Mouse (Mus musculus): ENCODE measurements around the gene Colgalt2. TPM values are rescaled to one million over a fixed set of nuclear protein-coding genes. Genes with fewer than 3 reads are reported as not detected.
"Not testable (repeated sequence)": the region's sequence is repeated elsewhere in the genome, so short reads cannot be mapped to it uniquely, and the experiment has no call there.

Gene Colgalt2
- polyA plus RNA-seq, 1 experiment = not detected

DNA sequence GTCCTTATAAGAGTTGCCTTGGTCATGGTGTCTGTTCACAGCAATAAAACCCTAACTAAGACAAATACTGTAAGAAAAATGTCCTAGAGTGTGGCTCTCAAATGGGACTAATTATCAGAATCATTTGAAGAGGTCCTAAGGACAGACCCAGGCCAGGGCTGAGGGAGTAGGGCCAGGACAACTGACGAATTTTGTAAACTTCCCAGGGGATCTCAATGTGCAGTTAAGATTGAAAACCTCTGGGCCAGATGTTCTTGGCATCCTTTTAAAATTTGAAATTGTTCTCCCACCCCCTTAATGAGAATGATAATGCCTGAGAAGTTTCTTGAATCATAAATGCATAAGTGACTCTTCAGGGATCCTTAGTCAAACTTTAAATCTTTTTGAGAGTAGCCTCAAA, 14.3 kb downstream of the Colgalt2 start:
- no peaks in the 10 kb centered on the region for H3K36me3 ChIP-seq (ENCODE audit: control insufficient read depth)
- H3K27me3 ChIP-seq (ENCODE audit: control insufficient read depth) = no peaks in the 10 kb centered on the region
- H3K4me3 ChIP-seq (replicated peaks) = no peak overlapping the region
- TF ChIP-seq TAL1 (IDR thresholded peaks at IDR 0.05; ENCODE audit: low read length) = no peak
- TF ChIP-seq GATA1 (IDR thresholded peaks at IDR 0.05; ENCODE audit: low read length) = no peak
- H3K9me3 ChIP-seq (ENCODE audit: control insufficient read depth, low read length) = peaks cover 3% of the 10 kb centered on the region; the same call in 1 of the 2 replicates
- H3K4me1 ChIP-seq (ENCODE audit: control insufficient read depth) = no peaks in the 10 kb centered on the region

DNA sequence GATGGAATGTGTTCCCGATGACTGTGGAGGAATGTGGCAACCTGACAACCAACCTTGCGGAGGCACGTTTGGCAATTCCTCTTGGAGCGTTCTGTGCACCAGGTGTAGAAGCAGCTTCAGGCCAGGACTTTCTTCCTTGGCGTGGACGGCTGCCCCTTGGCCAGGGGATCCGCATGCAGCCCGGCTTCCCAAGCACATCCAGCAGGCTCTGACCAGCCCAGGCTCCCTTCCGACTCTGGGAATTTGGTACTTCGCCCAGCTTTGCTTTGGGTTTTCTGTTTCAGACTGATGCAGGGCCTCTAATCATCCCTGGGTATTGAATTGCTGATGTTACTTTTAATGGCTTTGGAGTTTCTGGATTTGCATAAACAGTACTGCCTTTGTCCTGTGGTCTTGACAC, 14.8 kb downstream of the Colgalt2 start:
- TF ChIP-seq TAL1 (IDR thresholded peaks at IDR 0.05; ENCODE audit: low read length) (no peak), GATA1 (IDR thresholded peaks at IDR 0.05; ENCODE audit: low read length) (no peak)
- Histone ChIP-seq H3K27me3 (ENCODE audit: control insufficient read depth) (no peaks in the 10 kb centered on the region), H3K9me3 (ENCODE audit: control insufficient read depth, low read length) (peaks cover 3% of the 10 kb centered on the region; the same call in 1 of the 2 replicates), H3K4me3 (replicated peaks) (no peak overlapping the region), H3K4me1 (ENCODE audit: control insufficient read depth) (no peaks in the 10 kb centered on the region), H3K36me3 (ENCODE audit: control insufficient read depth) (no peaks in the 10 kb centered on the region)

DNA sequence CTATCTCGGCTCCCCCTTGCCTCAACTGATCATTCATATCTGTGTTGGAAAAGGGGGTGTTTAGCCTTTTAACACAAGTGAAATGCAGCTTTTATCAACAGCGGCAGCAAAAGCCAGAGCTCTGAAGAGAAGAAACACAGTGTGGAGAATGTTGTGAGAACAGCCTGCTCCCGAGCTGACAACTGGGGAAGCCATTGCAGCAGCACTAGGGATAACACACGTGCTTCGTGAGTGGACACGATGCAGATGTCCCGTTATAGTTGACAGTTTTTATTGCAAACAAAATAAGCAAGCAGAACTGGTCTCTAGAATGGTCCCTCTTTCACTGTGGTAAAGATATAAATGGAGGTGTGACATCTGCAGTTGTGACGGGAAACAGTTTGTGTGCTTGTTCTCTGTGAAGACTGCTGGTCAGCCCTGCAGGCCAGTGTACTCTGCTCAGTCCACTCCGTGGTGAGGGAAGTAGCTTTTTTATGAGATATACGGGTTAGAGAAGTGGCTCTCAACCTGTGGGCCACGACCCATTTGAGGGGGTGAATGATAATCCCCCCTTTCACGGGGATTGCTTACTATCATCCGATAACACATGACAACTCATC, 16.8 kb downstream of the Colgalt2 start:
- Histone ChIP-seq H3K4me1 (ENCODE audit: control insufficient read depth) (no peaks in the 10 kb centered on the region), H3K27me3 (ENCODE audit: control insufficient read depth) (no peaks in the 10 kb centered on the region), H3K4me3 (replicated peaks) (no peak overlapping the region), H3K9me3 (ENCODE audit: control insufficient read depth, low read length) (peaks cover 3% of the 10 kb centered on the region; the same call in 1 of the 2 replicates), H3K36me3 (ENCODE audit: control insufficient read depth) (no peaks in the 10 kb centered on the region)
- TF ChIP-seq GATA1 (IDR thresholded peaks at IDR 0.05; ENCODE audit: low read length) (no peak), TAL1 (IDR thresholded peaks at IDR 0.05; ENCODE audit: low read length) (no peak)

DNA sequence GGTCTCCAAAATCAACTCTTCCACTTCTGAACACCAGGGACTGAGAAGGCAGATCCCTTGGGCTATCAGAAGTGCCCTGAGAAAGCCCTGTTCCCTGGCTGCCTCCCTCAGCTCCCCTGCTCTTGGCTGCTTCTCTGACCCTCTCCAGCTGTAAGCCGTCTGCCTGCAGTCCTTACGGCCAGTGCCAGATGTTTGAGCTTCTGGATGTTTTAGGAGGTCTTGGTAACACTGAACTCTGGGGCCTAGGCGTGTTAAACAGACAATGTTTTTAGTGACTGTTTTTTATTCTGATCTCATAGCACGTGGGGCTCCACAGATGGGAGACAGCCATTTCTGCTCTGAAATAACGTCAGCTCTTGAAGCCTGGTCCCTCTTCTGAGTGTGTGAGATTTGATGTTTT, 18.0 kb downstream of the Colgalt2 start:
- Histone ChIP-seq H3K27me3 (ENCODE audit: control insufficient read depth) (no peaks in the 10 kb centered on the region), H3K36me3 (ENCODE audit: control insufficient read depth) (no peaks in the 10 kb centered on the region), H3K4me3 (replicated peaks) (no peak overlapping the region), H3K9me3 (ENCODE audit: control insufficient read depth, low read length) (no peaks in the 10 kb centered on the region), H3K4me1 (ENCODE audit: control insufficient read depth) (no peaks in the 10 kb centered on the region)
- TF ChIP-seq TAL1 (IDR thresholded peaks at IDR 0.05; ENCODE audit: low read length) (no peak), GATA1 (IDR thresholded peaks at IDR 0.05; ENCODE audit: low read length) (no peak)

DNA sequence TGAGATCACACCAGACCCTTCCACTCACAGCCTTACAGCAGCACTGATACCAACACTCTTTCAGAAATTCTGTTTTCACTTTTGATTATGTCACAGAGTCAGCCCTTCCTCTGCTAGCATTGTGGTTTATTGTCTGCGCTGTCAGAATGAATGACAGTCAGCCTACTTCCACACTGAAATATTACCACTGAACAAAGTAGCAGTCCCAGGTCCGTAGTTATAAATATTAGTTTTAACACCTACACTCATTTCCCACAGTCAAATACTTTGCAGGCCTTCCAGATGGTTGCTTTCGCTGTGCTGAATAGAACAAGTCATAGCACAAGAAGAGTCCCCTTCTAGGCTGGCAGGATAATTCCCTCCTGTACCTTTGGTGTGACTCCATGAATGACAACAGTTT, 22.7 kb downstream of the Colgalt2 start:
- Histone ChIP-seq H3K36me3 (ENCODE audit: control insufficient read depth) (no peaks in the 10 kb centered on the region), H3K27me3 (ENCODE audit: control insufficient read depth) (no peaks in the 10 kb centered on the region), H3K4me3 (replicated peaks) (no peak overlapping the region), H3K9me3 (ENCODE audit: control insufficient read depth, low read length) (no peaks in the 10 kb centered on the region), H3K4me1 (ENCODE audit: control insufficient read depth) (no peaks in the 10 kb centered on the region)
- no peak for TF ChIP-seq TAL1 (IDR thresholded peaks at IDR 0.05; ENCODE audit: low read length)
- no peak for TF ChIP-seq GATA1 (IDR thresholded peaks at IDR 0.05; ENCODE audit: low read length)

DNA sequence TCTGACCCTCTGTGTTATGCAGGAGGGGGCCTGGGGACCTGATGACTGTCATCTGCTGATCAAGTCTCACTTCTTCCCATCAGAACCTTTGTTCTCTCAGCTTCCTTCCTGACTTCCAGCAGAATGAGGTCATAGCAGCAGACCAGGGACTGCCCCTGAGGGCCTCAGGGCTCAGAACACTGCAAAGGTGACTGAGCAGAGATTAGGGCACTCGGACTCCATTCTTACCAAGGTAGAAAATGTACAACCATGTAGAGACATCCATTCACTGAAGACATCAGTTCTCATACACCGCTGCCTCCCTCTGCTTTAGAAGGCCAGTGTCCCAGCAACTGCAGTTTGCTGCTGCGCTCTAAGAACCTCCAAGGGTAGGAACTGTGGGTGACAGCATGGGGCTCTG, 23.4 kb downstream of the Colgalt2 start:
- TF ChIP-seq TAL1 (IDR thresholded peaks at IDR 0.05; ENCODE audit: low read length) (no peak), GATA1 (IDR thresholded peaks at IDR 0.05; ENCODE audit: low read length) (no peak)
- no peaks in the 10 kb centered on the region for H3K9me3 ChIP-seq (ENCODE audit: control insufficient read depth, low read length)
- H3K27me3 ChIP-seq (ENCODE audit: control insufficient read depth) = no peaks in the 10 kb centered on the region
- H3K36me3 ChIP-seq (ENCODE audit: control insufficient read depth) = no peaks in the 10 kb centered on the region
- no peaks in the 10 kb centered on the region for H3K4me1 ChIP-seq (ENCODE audit: control insufficient read depth)
- no peak overlapping the region for H3K4me3 ChIP-seq (replicated peaks)

DNA sequence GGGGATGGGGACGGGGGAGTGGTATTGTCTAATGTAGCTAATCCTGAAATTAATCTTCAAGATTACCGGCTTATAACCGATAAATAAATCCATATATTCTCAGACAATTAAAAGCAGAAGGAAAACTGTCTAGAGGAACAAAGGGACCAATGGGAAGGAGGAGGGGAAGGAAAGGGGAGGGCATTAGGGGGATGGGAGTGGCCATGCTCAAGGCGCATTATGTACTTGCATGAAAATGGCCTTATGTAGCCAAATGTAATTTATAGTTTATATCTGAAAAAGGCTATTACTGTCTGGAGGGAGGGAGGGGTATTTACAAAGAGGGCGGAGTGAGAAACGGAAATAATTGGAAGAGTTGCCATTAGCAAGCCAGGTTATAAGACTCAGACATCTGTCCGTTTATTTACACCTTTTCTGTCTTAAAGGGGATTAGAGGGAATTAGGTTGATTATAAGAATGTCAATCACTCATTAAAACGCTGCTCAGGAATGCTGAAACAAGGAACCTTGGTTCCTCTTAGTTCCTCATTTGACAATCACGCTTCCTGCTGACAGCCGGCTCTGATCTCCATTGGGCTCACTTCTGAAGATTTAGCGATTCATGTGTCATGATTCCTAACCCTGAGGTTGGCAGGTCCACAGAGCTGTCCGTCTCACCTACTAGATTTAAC, 28.4 kb downstream of the Colgalt2 start:
- Histone ChIP-seq H3K4me1 (ENCODE audit: control insufficient read depth) (no peaks in the 10 kb centered on the region), H3K27me3 (ENCODE audit: control insufficient read depth) (no peaks in the 10 kb centered on the region), H3K9me3 (ENCODE audit: control insufficient read depth, low read length) (no peaks in the 10 kb centered on the region), H3K4me3 (replicated peaks) (no peak overlapping the region), H3K36me3 (ENCODE audit: control insufficient read depth) (no peaks in the 10 kb centered on the region)
- TF ChIP-seq GATA1 (IDR thresholded peaks at IDR 0.05; ENCODE audit: low read length) = no peak

DNA sequence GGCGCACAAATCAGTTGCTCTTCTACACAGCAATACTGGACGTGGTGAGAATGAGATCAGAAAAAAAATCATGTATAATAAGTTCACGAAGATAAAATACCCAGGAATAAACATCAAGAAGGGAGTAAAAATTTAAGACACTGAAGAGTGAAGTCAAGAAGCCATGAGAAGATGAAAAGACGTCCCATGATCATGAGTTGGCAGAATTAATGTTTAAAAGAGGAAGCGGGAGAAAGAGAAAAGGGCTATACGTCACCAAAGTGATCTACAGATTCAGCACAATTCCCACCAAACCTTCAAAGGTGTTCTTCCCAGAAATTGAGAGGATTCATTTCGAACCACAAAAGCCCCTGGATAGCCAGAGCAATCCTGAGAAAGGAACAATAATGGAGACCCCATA, 30.2 kb downstream of the Colgalt2 start:
- Histone ChIP-seq H3K27me3 (ENCODE audit: control insufficient read depth) (no peaks in the 10 kb centered on the region), H3K9me3 (ENCODE audit: control insufficient read depth, low read length) (no peaks in the 10 kb centered on the region), H3K36me3 (ENCODE audit: control insufficient read depth) (no peaks in the 10 kb centered on the region), H3K4me1 (ENCODE audit: control insufficient read depth) (no peaks in the 10 kb centered on the region), H3K4me3 (replicated peaks) (no peak overlapping the region)
- no peak for TF ChIP-seq TAL1 (IDR thresholded peaks at IDR 0.05; ENCODE audit: low read length)
- no peak for TF ChIP-seq GATA1 (IDR thresholded peaks at IDR 0.05; ENCODE audit: low read length)

DNA sequence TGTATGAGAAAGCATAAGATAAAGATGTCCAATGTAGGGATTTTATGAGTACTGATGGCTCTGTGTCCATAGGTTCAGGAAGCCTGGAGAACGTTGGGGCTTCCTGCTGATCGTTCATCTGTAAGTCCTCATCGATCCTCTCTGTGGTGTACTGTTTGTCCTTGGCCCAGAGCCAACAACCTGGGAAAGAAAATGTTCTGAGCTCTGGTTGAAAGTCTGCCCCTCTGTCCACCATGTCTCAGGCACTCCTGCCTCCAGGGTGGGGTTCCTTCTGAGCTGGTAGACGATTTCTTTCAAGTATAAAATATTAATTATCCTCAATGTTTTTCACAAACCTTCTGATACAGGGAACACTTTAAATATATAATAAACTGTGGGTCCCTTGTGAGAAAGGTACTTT, 34.5 kb downstream of the Colgalt2 start:
- no peak overlapping the region for H3K4me3 ChIP-seq (replicated peaks)
- H3K27me3 ChIP-seq (ENCODE audit: control insufficient read depth) = no peaks in the 10 kb centered on the region
- H3K4me1 ChIP-seq (ENCODE audit: control insufficient read depth) = no peaks in the 10 kb centered on the region
- H3K9me3 ChIP-seq (ENCODE audit: control insufficient read depth, low read length) = no peaks in the 10 kb centered on the region
- TF ChIP-seq TAL1 (IDR thresholded peaks at IDR 0.05; ENCODE audit: low read length) (no peak), GATA1 (IDR thresholded peaks at IDR 0.05; ENCODE audit: low read length) (no peak)
- H3K36me3 ChIP-seq (ENCODE audit: control insufficient read depth) = no peaks in the 10 kb centered on the region

DNA sequence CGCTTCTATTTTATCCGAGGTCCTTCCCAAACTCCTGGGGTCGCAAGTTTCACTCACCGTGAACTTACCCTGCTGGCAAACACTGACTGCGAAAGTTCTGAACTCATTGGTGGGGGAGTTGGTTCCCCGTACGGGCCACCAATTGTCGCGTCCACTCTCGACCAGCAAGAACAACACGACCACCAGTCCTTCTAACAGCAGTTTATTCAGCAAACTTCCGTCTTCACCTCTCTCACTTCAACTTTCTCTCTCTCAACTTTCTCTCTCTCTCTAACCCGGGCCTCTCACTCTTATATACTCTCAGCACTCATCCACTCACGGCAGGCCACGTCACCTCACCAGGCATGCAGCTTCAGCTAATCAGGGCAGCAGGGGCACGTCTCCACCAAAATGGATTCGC, 37.9 kb downstream of the Colgalt2 start:
- H3K4me1 ChIP-seq (ENCODE audit: control insufficient read depth); H3K36me3 ChIP-seq (ENCODE audit: control insufficient read depth); H3K9me3 ChIP-seq (ENCODE audit: control insufficient read depth, low read length); H3K4me3 ChIP-seq (replicated peaks); H3K27me3 ChIP-seq (ENCODE audit: control insufficient read depth): not testable (repeated sequence)
